Mouse (Mus musculus) ES-Bruce4 (cell line): ENCODE results near the gene Fut2. TPM values are rescaled to one million over a fixed set of nuclear protein-coding genes. Genes with fewer than 3 reads are reported as not detected.
A peak's percentile ranks its signal among the peaks of the same experiment; 100 is the strongest.
"Not testable (repeated sequence)": the region's sequence is repeated elsewhere in the genome, so short reads cannot be mapped to it uniquely, and the experiment has no call there.

Experiments
- H3K27ac ChIP-seq: 2 replicates; pipeline ENCODE4 v1.5.1; 2012; ENCODE audit warnings: low read length, inconsistent platforms; ENCODE audit not compliant: insufficient read depth
- H3K27me3 ChIP-seq: 2 replicates; pipeline ENCODE4 v1.6.1; 2012; ENCODE audit warnings: mild to moderate bottlenecking, low read length, inconsistent platforms; ENCODE audit not compliant: control insufficient read depth, poor library complexity, insufficient read depth, severe bottlenecking
- H3K36me3 ChIP-seq: 2 replicates; pipeline ENCODE4 v1.6.1; 2012; ENCODE audit warnings: inconsistent platforms, mild to moderate bottlenecking, low read length, moderate library complexity; ENCODE audit not compliant: control insufficient read depth, poor library complexity, insufficient read depth, severe bottlenecking
- H3K4me1 ChIP-seq: one replicate; pipeline ENCODE4 v1.8.1; 2011; ENCODE audit warnings: low read length; ENCODE audit not compliant: control insufficient read depth, insufficient read depth
- H3K4me3 ChIP-seq: 2 replicates; pipeline ENCODE4 v1.5.1; 2011; ENCODE audit warnings: low read depth, mild to moderate bottlenecking, low read length
- H3K9ac ChIP-seq: 2 replicates; pipeline ENCODE4 v1.6.1; 2012; ENCODE audit warnings: low read depth, mild to moderate bottlenecking, inconsistent platforms; ENCODE audit not compliant: poor library complexity, severe bottlenecking
- H3K9me3 ChIP-seq: replicated peaks from 2 replicates; pipeline ENCODE4 v1.6.1; 2012; ENCODE audit warnings: mild to moderate bottlenecking, low read length, inconsistent platforms; ENCODE audit not compliant: control insufficient read depth, poor library complexity, insufficient read depth, severe bottlenecking
- CTCF ChIP-seq: IDR thresholded peaks from one replicate; pipeline ENCODE4 v1.8.1; 2011; ENCODE audit warnings: low read depth, low read length
- EP300 ChIP-seq: IDR thresholded peaks from 2 replicates; pipeline ENCODE4 v1.6.1; 2011; ENCODE audit warnings: low read depth, low read length; ENCODE audit not compliant: insufficient read depth
- POLR2A ChIP-seq: IDR thresholded peaks from one replicate; pipeline ENCODE4 v1.8.1; 2011; ENCODE audit warnings: low read length; ENCODE audit not compliant: insufficient read depth
- polyA plus RNA-seq: library from polyadenylated mRNA; stranded (reverse); fragments of >200 nt; gene quantifications from 2 replicates; pipeline ENCODE4 v1.2.4, GENCODE M21; 2011; ENCODE audit warnings: low read depth; ENCODE audit not compliant: missing spikeins, insufficient read depth, insufficient read length

Gene Fut2
- polyA plus RNA-seq, 1 experiment = not detected

DNA sequence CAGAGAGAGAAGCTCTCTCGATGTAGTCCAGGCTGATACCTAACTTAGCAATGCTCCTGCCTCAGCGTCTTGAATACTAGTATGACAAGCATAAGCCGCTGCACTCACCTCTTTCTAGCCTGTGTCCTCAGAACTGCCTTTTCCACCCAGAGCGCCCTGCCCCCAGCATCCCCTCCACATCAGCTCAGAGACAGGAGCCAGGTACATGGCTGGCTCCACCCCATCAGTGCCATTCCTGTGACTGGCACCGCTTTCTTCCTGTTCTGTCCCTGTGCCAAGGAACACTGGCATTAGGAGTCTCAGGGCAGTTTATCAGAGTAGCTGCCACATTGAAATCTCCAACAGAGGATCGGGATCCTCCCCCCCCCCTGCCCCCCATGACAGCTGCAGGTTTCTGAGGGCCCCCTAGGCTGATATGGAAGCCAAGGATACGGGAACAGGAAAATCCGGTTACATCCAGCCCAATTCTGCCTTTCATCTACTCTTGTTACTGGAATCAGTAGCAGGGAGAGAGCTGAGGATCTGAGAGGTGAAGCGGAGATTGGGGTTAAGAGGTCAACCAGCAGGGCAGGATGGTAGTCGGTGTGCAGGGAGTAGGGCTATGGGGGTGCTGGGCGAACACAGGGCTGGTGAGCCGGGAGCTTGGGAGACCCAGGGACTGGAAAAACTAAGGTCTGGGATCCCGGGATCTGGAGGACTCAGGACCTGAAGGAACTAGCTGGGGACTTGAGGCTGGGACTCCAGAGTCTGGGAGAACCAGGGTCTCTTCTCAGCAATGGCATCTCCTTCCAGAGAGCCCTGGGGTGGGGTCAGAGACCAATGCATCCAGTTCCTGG is 673 bp downstream of the Fut2 start:
- TF ChIP-seq EP300 = no peak
- TF ChIP-seq CTCF = no peak
- no peak for TF ChIP-seq POLR2A
- Histone ChIP-seq H3K27me3 (no peaks in the 10 kb centered on the region), H3K9me3 (no peaks in the 10 kb centered on the region), H3K36me3 (no peaks in the 10 kb centered on the region), H3K4me3 (no peak overlapping the region), H3K4me1 (peaks cover 2% of the 10 kb centered on the region), H3K9ac (no peak overlapping the region), H3K27ac (no peak overlapping the region)

DNA sequence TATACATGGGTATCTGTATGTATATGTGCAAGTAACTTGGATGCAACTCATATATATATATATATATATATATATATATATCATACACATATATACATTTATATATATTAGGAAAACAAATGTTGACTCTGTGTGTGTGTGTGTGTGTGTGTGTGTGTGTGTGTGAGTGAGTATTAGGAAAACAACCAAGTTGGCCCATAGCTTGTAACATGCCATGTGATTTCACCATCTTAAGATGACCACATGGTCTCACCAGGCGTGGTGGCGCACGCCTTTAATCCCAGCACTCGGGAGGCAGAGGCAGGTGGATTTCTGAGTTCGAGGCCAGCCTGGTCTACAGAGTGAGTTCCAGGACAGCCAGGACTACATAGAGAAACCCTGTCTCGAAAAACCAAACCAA is 4.5 kb downstream of the Fut2 start:
- not testable (repeated sequence) for H3K27me3 ChIP-seq, H3K9me3 ChIP-seq, H3K27ac ChIP-seq, H3K4me3 ChIP-seq, H3K4me1 ChIP-seq, H3K36me3 ChIP-seq, H3K9ac ChIP-seq

GRCm38 (mm10) chr7:45660746-45661478 is 5.3 kb downstream of the Fut2 start:
- H3K9ac ChIP-seq = no peak overlapping the region
- H3K4me1 ChIP-seq = peaks cover 3% of the 10 kb centered on the region
- H3K36me3 ChIP-seq = no peaks in the 10 kb centered on the region
- H3K4me3 ChIP-seq = no peak overlapping the region
- H3K27ac ChIP-seq = no peak overlapping the region
- no peaks in the 10 kb centered on the region for H3K27me3 ChIP-seq
- 0 out of 2 replicates have a peak, but pooled peaks cover 3% of the 10 kb centered on the region for H3K9me3 ChIP-seq
- TF ChIP-seq EP300 (no peak), POLR2A (no peak), CTCF (no peak)

DNA sequence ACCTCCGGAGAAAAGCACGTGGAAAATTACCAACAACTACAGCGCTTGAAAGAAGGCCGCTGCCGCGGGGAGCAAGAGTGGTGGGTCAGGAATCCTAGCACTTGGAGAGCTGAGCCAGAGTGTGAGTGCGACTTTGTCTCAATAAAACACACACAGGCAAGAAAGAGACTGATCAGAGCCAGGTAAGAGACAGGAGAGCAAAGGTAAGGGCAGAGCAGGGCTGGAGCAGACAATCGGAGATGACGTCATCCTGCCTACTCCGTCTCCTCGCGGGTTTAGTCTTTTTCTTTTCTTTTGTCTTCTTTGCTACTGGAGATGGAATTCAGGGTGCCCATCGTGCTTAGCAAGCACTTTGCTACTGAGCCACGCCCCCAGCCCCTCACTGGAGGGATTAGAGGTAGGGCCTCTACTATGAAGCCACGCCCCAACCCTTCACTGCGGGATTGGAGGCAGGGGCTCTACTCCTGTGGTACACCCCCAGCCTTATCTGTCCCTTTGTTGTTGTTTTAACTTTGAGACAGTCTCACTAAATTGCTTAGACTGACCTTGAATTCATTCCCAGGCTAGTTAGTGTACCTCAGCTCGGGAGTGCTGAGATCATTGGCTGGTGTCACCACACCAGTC is 11.7 kb downstream of the Fut2 start:
- Histone ChIP-seq H3K9ac (peak overlapping the region; percentile 29), H3K36me3 (no peaks in the 10 kb centered on the region), H3K27ac (peak overlapping the region; percentile 64; the same call in 1 of the 2 replicates), H3K27me3 (no peaks in the 10 kb centered on the region), H3K9me3 (0 out of 2 replicates have a peak, but pooled peaks cover 3% of the 10 kb centered on the region), H3K4me1 (peaks cover 3% of the 10 kb centered on the region), H3K4me3 (peak overlapping the region; percentile 38)
- TF ChIP-seq EP300 (no peak), CTCF (no peak), POLR2A (no peak)

- not testable (repeated sequence) for H3K4me3 ChIP-seq, H3K27me3 ChIP-seq, H3K9me3 ChIP-seq, H3K36me3 ChIP-seq, H3K4me1 ChIP-seq, H3K9ac ChIP-seq, H3K27ac ChIP-seq
Observed at GRCm38 (mm10) chr7:45650484-45650883, 15.7 kb downstream of the Fut2 start.

DNA sequence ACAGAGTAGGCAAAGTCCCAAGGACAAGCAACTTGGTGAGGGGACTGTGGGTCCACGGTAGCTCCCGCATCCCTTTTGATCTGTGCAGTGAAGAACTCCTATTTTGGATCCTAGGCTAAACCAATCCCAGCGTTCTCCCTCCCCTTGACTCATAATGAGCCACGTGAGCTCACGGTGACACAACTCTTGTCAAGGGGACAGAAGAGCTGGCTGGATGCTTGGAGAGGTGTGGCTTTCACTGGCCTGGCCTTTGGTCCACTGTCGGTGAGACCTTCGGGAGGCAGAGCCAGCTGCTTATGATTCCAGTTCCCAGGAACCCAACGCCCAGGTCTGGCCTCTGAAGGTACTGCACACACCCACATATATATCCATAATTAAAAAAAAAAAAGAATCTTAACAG is 16.8 kb downstream of the Fut2 start:
- TF ChIP-seq POLR2A (no peak), EP300 (no peak), CTCF (no peak)

More for the DNA sequence above, 16.8 kb downstream of the Fut2 start:
- Histone ChIP-seq H3K4me1 (no peaks in the 10 kb centered on the region), H3K27ac (no peak overlapping the region), H3K27me3 (no peaks in the 10 kb centered on the region), H3K36me3 (no peaks in the 10 kb centered on the region), H3K9me3 (no peaks in the 10 kb centered on the region), H3K9ac (no peak overlapping the region), H3K4me3 (no peak overlapping the region)
